Mouse (Mus musculus) embryonic facial prominence, embryonic 11.5 days (tissue): ENCODE data around the gene Gm20388. TPM values are rescaled to one million over a fixed set of nuclear protein-coding genes. Genes with fewer than 3 reads are reported as not detected.
A peak's percentile ranks its signal among the peaks of the same experiment; 100 is the strongest.
"Not testable (repeated sequence)": the region's sequence is repeated elsewhere in the genome, so short reads cannot be mapped to it uniquely, and the experiment has no call there.

Source experiments
- ATAC-seq: fragments of 200-750 bp; cut with Nextera tagmentation; replicated peaks from 2 replicates; pipeline ENCODE4 v1.8.0; 2017; ENCODE audit warnings: low read depth; ENCODE audit not compliant: insufficient number of reproducible peaks, low FRiP score, low TSS enrichment
- DNase-seq: peaks from one replicate; pipeline ENCODE4 v3.0.0-alpha.2; 2015; ENCODE audit warnings: low spot score
- H3K27ac ChIP-seq: fragments of 300-500 bp; sonication (generic); replicated peaks from 2 replicates; pipeline ENCODE4 v1.5.1; 2014; ENCODE audit warnings: mild to moderate bottlenecking, low read depth, low read length, control low read depth
- H3K27me3 ChIP-seq: fragments of 300-500 bp; sonication (generic); 2 replicates; pipeline ENCODE4 v1.6.1; 2014; ENCODE audit warnings: mild to moderate bottlenecking, low read length, moderate library complexity, mixed read lengths; ENCODE audit not compliant: control insufficient read depth, insufficient read depth
- H3K36me3 ChIP-seq: fragments of 300-500 bp; sonication (generic); replicated peaks from 2 replicates; pipeline ENCODE4 v1.6.1; 2014; ENCODE audit warnings: low read depth, mild to moderate bottlenecking, low read length, moderate library complexity, mixed read lengths; ENCODE audit not compliant: control insufficient read depth, insufficient read depth
- H3K4me1 ChIP-seq: fragments of 300-500 bp; sonication (generic); 2 replicates; pipeline ENCODE4 v1.6.1; 2014; ENCODE audit warnings: low read length, mixed read lengths; ENCODE audit not compliant: control insufficient read depth, insufficient read depth
- H3K4me2 ChIP-seq: fragments of 300-500 bp; sonication (generic); 2 replicates; pipeline ENCODE4 v1.6.1; 2014; ENCODE audit warnings: low read depth, mild to moderate bottlenecking, control low read depth, low read length, moderate library complexity
- H3K4me3 ChIP-seq: fragments of 300-500 bp; sonication (generic); 2 replicates; pipeline ENCODE4 v1.5.1; 2014; ENCODE audit warnings: low read depth, low read length, control low read depth
- H3K9ac ChIP-seq: fragments of 300-500 bp; sonication (generic); replicated peaks from 2 replicates; pipeline ENCODE4 v1.6.1; 2014; ENCODE audit warnings: mild to moderate bottlenecking, control low read depth, low read length
- H3K9me3 ChIP-seq: fragments of 300-500 bp; sonication (generic); replicated peaks from 2 replicates; pipeline ENCODE4 v1.6.1; 2016; ENCODE audit warnings: mild to moderate bottlenecking, low read length, inconsistent platforms, mixed read lengths; ENCODE audit not compliant: control insufficient read depth
- WGBS: fragments of 180-500 bp; shearing (Covaris S2); extraction: QIAGEN DNeasy Blood & Tissue Kit; methylation state at CpG from one replicate; pipeline ENCODE4 v1.1.7; 2014; 5-methylcytosine and 5-hydroxymethylcytosine counted together
- polyA plus RNA-seq: library from polyadenylated mRNA; unstranded; fragments of >200 nt; fragmentation: Nextera tagmentation; extraction: Ambion mirVana; gene quantifications from 2 replicates; pipeline ENCODE4 v1.2.1, GENCODE M21; 2014

The Gm20388 gene
- polyA plus RNA-seq, 1 experiment from 2014 or later, result 3.1 TPM

DNA sequence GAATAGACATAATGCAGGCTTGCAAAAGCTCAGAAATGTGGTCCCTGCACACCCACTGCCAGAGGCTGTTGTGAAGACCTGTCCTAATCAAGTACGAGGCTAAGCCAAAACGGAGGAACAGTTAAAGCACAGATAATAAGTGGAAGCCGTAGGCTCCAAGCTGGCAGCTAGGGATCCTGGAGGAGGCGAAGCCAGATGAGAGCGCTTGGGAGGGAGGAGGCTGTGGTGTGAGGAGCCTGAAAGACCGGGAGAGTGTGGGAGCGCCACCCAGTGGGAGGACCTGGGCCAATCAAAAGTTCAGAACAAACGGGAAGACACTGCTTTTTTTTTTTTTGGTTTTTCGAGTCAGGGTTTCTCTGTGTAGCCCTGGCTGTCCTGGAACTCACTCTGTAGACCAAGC lies 3280.0 kb downstream of the Gm20388 start:
- DNase-seq (peak; percentile 87), ATAC-seq (no peak)
- Histone ChIP-seq H3K9me3 (no peaks in the 10 kb centered on the region), H3K4me3 (no peak overlapping the region), H3K4me2 (peak overlapping the region; percentile 16; the same call in 1 of the 2 replicates), H3K27ac (no peak overlapping the region), H3K9ac (no peak overlapping the region; the same call in 1 of the 2 replicates), H3K4me1 (peaks cover 11% of the 10 kb centered on the region), H3K36me3 (no peaks in the 10 kb centered on the region), H3K27me3 (no peaks in the 10 kb centered on the region)
- WGBS, result 2% methylated on average over 9 of the region's 9 CpGs

DNA sequence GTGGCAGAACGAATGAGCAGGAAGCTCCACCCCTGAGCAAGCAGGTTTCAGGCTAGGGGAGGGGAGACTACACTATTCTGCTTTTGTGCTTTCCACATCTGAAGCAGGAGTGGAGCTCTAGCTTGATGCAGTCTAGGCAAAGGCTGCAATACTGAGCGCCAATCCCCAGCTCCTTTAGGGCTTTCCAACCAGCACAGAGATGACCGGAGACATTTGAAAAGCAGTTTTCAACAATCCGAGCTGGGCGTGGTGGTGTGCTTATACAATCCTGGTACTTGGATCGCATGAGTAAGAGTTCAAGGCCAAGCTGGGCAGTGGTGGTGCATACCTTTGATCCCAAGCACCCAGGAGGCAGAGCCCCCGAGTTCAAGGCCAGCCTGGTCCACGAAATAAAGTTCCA lies 3281.3 kb downstream of the Gm20388 start:
- Histone ChIP-seq H3K9me3 (no peaks in the 10 kb centered on the region), H3K4me1 (peaks cover 2% of the 10 kb centered on the region; the same call in 1 of the 2 replicates), H3K4me3 (no peak overlapping the region), H3K36me3 (no peaks in the 10 kb centered on the region), H3K27me3 (no peaks in the 10 kb centered on the region), H3K4me2 (no peak overlapping the region), H3K27ac (no peak overlapping the region), H3K9ac (no peak overlapping the region)
- 62% methylated on average over 8 of the region's 8 CpGs for WGBS
- no peak for DNase-seq
- ATAC-seq, result no peak

DNA sequence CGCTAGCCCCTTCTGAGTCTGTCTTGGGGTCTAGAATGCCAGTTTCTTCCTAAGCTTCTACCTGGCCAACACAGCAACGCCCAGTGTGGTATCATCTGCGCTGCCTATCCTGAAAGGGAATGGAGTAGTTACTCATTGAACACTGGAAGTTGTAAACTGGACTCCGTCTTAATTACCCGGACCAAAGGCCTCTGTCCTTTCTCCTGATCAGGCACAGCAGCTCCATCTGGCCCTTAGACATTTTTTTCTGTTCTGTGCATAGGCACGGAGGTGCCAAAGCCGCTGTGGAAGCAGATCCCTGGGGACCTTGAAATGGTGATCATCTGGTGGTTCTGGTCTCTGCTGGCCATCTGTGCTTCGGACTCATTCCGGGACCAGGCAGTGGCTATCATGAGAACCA lies 3283.1 kb downstream of the Gm20388 start:
- H3K9me3 ChIP-seq, result no peaks in the 10 kb centered on the region
- no peaks in the 10 kb centered on the region for H3K36me3 ChIP-seq
- H3K4me2 ChIP-seq, result no peak overlapping the region
- WGBS, result 90% methylated on average over 9 of the region's 9 CpGs
- ATAC-seq (no peak), DNase-seq (no peak)
- H3K27ac ChIP-seq, result no peak overlapping the region
- H3K4me3 ChIP-seq, result no peak overlapping the region
- no peak overlapping the region for H3K9ac ChIP-seq
- H3K4me1 ChIP-seq, result 0 out of 2 replicates have a peak, but pooled peaks cover 2% of the 10 kb centered on the region
- H3K27me3 ChIP-seq, result no peaks in the 10 kb centered on the region

DNA sequence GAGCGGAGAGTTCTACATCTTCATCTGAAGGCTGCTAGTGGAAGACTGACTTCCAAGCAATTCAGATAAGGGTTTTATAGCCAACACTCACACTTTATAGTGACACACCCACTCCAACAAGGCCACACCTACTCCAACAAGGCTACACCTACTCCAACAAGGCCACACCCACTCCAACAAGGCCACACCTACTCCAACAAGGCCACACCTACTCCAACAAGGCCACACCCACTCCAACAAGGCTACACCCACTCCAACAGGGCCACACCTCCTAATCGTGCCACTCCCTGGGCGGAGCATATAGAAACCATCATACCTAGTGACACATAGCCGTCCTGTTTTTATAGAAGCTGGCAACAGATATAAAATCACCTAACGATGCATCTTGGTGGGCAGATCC lies 3286.4 kb downstream of the Gm20388 start:
- WGBS, result 80% methylated on average over 5 of the region's 5 CpGs
- H3K4me3 ChIP-seq, H3K4me2 ChIP-seq, H3K27me3 ChIP-seq, H3K4me1 ChIP-seq, DNase-seq, H3K36me3 ChIP-seq, ATAC-seq, H3K9ac ChIP-seq, H3K9me3 ChIP-seq, H3K27ac ChIP-seq: not testable (repeated sequence)

DNA sequence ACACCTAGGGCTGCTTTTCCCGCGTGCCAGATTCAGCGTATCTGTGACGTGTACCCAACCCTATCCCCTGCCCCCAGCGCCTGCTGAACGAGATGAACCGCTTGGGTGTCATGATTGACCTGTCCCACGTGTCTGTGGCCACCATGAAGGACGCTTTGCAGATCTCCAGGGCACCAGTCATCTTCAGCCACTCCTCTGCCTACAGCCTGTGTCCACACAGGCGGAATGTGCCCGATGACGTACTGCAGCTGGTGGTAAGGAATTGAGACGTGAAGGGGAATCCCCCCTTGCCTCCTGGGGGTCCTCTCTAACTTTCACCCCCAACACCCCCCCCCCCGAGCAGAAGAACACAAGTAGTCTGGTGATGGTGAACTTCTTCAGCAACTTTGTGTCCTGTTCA lies 3289.2 kb downstream of the Gm20388 start:
- no peak overlapping the region for H3K4me2 ChIP-seq
- H3K4me3 ChIP-seq, result no peak overlapping the region
- no peak overlapping the region for H3K27ac ChIP-seq
- no peak for ATAC-seq
- no peaks in the 10 kb centered on the region for H3K36me3 ChIP-seq
- no peaks in the 10 kb centered on the region for H3K9me3 ChIP-seq
- WGBS, result 73% methylated on average over 14 of the region's 14 CpGs
- no peaks in the 10 kb centered on the region for H3K27me3 ChIP-seq
- no peak for DNase-seq
- no peak overlapping the region for H3K9ac ChIP-seq
- H3K4me1 ChIP-seq, result no peaks in the 10 kb centered on the region

DNA sequence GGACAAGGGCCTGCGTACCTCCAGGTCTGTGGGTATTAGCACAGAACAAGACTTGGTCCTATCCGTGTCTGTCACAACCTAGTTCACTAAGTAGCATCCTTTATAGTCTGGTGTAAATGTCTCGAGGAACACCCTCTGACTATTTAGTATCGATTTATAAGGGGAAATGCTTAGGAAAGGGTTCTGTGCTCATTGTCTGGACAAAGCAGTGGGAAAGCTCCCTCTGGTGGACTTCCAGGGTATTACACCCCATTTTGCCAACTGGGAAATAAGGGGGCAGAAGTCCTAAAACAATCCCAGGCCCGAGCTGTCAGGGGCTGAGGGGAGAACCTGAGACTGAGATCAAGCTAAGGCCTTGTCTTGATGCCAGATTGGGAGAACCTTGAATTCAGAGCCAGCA lies 3291.6 kb downstream of the Gm20388 start:
- peaks cover 5% of the 10 kb centered on the region for H3K36me3 ChIP-seq
- H3K4me3 ChIP-seq, result no peak overlapping the region
- H3K4me2 ChIP-seq, result no peak overlapping the region
- no peaks in the 10 kb centered on the region for H3K27me3 ChIP-seq
- ATAC-seq (no peak), DNase-seq (peak; percentile 92)
- H3K9me3 ChIP-seq, result no peaks in the 10 kb centered on the region
- no peak overlapping the region for H3K27ac ChIP-seq
- H3K9ac ChIP-seq, result no peak overlapping the region
- WGBS, result 31% methylated on average over 5 of the region's 5 CpGs
- H3K4me1 ChIP-seq, result no peaks in the 10 kb centered on the region

DNA sequence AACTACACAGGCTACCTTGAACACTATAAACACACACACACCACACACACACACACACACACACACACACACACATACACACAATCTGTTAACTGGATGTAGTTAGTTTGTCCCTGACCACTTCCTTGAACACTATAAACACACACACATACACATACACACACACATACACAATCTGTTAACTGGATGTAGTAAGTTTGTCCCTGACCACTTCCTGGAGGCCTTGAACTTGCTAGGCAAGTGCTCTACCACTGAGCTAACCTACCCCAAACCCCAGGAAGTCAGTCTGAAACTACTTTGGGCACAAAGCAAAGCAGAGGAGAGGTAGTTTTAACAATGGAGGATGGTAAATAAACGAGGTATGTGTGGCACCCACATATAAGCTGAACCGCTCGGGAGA lies 3292.9 kb downstream of the Gm20388 start:
- H3K36me3 ChIP-seq, result peaks cover 7% of the 10 kb centered on the region
- no peak overlapping the region for H3K4me2 ChIP-seq
- WGBS, result 87% methylated on average over 3 of the region's 3 CpGs
- H3K27ac ChIP-seq, result no peak overlapping the region
- no peaks in the 10 kb centered on the region for H3K4me1 ChIP-seq
- ATAC-seq (no peak), DNase-seq (no peak)
- no peaks in the 10 kb centered on the region for H3K9me3 ChIP-seq
- no peaks in the 10 kb centered on the region for H3K27me3 ChIP-seq
- no peak overlapping the region for H3K9ac ChIP-seq
- no peak overlapping the region for H3K4me3 ChIP-seq

DNA sequence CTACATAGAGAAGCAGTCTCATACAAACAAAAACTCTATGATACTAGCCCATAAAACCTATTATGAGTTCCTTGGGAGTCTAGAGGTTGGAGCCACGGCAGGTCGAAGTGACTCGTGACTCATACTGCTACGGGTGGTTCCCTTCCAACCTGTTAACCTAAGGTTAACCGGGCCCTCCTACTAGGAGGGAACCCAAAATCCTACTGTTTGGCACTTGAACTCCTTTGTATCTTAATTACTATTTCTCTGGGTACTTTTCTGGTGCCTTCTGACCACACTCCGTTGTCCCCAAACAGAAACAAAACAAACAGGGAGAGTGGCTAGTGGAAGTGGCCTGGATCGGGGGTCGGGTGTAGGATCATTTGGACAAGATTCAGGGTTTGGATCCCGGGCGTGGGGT lies 3301.2 kb downstream of the Gm20388 start:
- no peaks in the 10 kb centered on the region for H3K27me3 ChIP-seq
- no peak for ATAC-seq
- WGBS, result 50% methylated on average over 10 of the region's 10 CpGs
- peak overlapping the region; percentile 74 for H3K4me2 ChIP-seq
- no peaks in the 10 kb centered on the region for H3K9me3 ChIP-seq
- H3K4me1 ChIP-seq, result no peaks in the 10 kb centered on the region
- peak overlapping the region; percentile 90 for H3K9ac ChIP-seq
- no peak for DNase-seq
- H3K4me3 ChIP-seq, result peak overlapping the region; percentile 93
- peaks cover 5% of the 10 kb centered on the region for H3K36me3 ChIP-seq
- H3K27ac ChIP-seq, result no peak overlapping the region
